Mouse (Mus musculus) midbrain, embryonic 10.5 days (tissue): ENCODE measurements around the gene Camsap3. TPM values are rescaled to one million over a fixed set of nuclear protein-coding genes. Genes with fewer than 3 reads are reported as not detected.
"Not testable (repeated sequence)": the region's sequence is repeated elsewhere in the genome, so short reads cannot be mapped to it uniquely, and the experiment has no call there.

Source experiments
- DNase-seq: peaks from one replicate; pipeline ENCODE4 v3.0.0-alpha.2; 2017; ENCODE audit warnings: low spot score
- H3K27ac ChIP-seq: fragments of 300-500 bp; sonication (generic); replicated peaks from 2 replicates; pipeline ENCODE4 v1.5.1; 2016; ENCODE audit warnings: mild to moderate bottlenecking
- H3K27me3 ChIP-seq: fragments of 300-500 bp; sonication (generic); 2 replicates; pipeline ENCODE4 v1.6.1; 2016; ENCODE audit warnings: low read depth, mild to moderate bottlenecking; ENCODE audit not compliant: poor library complexity, severe bottlenecking
- H3K36me3 ChIP-seq: fragments of 300-500 bp; sonication (generic); 2 replicates; pipeline ENCODE4 v1.6.1; 2016; ENCODE audit warnings: mild to moderate bottlenecking, moderate library complexity
- H3K4me1 ChIP-seq: fragments of 300-500 bp; sonication (generic); 2 replicates; pipeline ENCODE4 v1.6.1; 2016
- H3K4me3 ChIP-seq: fragments of 300-500 bp; sonication (generic); 2 replicates; pipeline ENCODE4 v1.5.1; 2016; ENCODE audit warnings: mild to moderate bottlenecking, moderate library complexity
- H3K9me3 ChIP-seq: fragments of 300-500 bp; sonication (generic); replicated peaks from 2 replicates; pipeline ENCODE4 v1.6.1; 2016; ENCODE audit warnings: mild to moderate bottlenecking
- WGBS: fragments of 180-500 bp; shearing (Covaris S2); methylation state at CpG from one replicate; pipeline ENCODE4 v1.1.7; 2016; 5-methylcytosine and 5-hydroxymethylcytosine counted together
- polyA plus RNA-seq: library from polyadenylated mRNA; unstranded; fragments of >200 nt; fragmentation: Nextera tagmentation; extraction: Ambion mirVana; gene quantifications from 2 replicates; pipeline ENCODE4 v1.2.1, GENCODE M21; 2016

The Camsap3 gene
- polyA plus RNA-seq, 1 experiment from 2014 or later, result 10.4 TPM

DNA sequence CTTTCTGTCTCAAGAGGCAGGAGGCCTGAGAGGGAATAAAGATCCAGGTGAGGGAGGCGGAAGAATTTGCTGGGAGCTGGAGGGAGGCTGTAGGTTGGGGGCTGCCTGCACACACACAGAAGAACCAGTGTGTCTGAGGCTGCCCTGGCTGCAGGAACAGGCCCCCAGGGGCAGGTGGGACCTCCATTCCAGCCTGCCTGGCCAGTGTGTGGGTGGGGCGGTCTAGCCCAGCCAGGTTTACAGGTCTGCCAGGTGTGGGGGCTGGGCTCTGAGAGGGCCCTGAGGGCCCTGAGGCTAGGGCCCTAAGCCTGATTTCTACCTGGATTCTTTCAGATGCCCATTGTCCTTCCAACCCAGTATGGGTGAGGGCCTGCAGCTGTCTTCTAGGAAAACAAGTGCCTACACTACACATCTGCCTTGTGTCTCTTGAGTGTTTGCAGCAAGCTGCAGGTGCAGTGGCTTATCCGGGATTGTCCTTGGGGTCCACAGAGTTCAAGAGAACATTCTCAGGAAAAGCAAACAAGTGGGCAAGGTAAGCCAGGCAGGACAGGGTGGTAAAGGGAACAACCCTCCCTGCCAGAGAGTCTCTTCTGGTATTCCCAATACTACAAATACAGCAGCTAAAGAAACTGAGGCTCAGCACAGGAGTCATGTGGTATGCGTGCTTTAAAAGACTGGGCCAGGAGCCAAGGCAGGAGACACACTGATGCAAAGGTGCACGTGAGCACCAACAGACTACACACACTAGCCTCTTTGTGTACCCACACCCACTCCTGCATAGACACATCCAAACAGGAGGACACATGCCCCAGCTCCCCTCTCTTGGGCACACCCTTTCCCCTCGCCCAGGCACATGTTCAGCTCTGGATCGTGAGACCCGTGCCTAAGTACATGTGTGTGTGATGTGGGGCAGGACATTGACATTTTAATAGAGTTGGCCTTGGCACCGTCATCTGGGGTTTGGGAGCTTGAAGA, 7.4 kb upstream of the Camsap3 start:
- H3K36me3 ChIP-seq, result no peaks in the 10 kb centered on the region
- H3K27me3 ChIP-seq, result no peaks in the 10 kb centered on the region
- DNase-seq, result no peak
- no peaks in the 10 kb centered on the region for H3K4me1 ChIP-seq
- H3K9me3 ChIP-seq, result 0 out of 2 replicates have a peak, but pooled peaks cover 3% of the 10 kb centered on the region
- 83% methylated on average over 9 of the region's 9 CpGs for WGBS
- H3K4me3 ChIP-seq, result no peak overlapping the region
- no peak overlapping the region for H3K27ac ChIP-seq

DNA sequence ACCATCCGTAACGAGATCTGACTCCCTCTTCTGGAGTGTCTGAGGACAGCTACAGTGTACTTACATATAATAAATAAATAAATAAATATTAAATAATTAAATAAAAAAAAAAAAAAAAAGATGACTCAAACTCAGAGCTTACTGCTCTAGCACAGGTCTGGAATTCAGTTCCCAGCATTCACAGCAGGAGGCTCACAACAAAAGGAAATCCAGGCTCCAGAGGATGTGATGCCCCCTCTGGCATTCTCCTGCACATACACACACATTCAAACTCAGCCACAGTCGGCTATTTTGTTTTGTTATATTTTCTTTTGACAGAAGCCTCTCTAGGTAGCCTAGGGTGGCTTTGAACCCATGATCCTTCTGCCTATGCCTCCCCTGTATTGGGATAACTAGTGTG, 5.1 kb upstream of the Camsap3 start:
- H3K4me1 ChIP-seq, H3K9me3 ChIP-seq, DNase-seq, H3K36me3 ChIP-seq, H3K4me3 ChIP-seq, H3K27me3 ChIP-seq, H3K27ac ChIP-seq: not testable (repeated sequence)
- WGBS, result 88% methylated on average over 1 of the region's 3 CpGs

DNA sequence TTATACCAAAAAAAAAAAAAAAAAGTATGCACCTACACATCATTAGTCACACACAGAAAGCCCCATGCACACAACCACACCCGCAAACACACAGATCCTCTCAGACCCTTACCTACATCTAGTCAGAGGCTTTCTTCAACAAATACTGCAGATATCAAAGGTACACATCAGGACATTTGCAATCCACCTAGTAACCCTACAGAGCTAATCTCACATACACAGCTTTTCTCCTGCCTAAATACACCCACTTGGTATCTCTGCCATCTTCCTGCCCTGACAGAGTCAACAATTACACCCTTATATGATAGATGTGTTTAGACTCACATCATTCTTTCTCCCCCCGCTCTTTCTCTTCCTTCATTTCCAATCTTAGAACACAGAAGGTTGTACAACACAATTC, 641 bp upstream of the Camsap3 start:
- 100% methylated on average over 2 of the region's 2 CpGs for WGBS
- H3K4me3 ChIP-seq, result no peak overlapping the region
- H3K27ac ChIP-seq, result no peak overlapping the region
- H3K27me3 ChIP-seq, result peaks cover 11% of the 10 kb centered on the region
- no peaks in the 10 kb centered on the region for H3K36me3 ChIP-seq
- no peaks in the 10 kb centered on the region for H3K9me3 ChIP-seq
- DNase-seq, result no peak
- H3K4me1 ChIP-seq, result peaks cover 20% of the 10 kb centered on the region

DNA sequence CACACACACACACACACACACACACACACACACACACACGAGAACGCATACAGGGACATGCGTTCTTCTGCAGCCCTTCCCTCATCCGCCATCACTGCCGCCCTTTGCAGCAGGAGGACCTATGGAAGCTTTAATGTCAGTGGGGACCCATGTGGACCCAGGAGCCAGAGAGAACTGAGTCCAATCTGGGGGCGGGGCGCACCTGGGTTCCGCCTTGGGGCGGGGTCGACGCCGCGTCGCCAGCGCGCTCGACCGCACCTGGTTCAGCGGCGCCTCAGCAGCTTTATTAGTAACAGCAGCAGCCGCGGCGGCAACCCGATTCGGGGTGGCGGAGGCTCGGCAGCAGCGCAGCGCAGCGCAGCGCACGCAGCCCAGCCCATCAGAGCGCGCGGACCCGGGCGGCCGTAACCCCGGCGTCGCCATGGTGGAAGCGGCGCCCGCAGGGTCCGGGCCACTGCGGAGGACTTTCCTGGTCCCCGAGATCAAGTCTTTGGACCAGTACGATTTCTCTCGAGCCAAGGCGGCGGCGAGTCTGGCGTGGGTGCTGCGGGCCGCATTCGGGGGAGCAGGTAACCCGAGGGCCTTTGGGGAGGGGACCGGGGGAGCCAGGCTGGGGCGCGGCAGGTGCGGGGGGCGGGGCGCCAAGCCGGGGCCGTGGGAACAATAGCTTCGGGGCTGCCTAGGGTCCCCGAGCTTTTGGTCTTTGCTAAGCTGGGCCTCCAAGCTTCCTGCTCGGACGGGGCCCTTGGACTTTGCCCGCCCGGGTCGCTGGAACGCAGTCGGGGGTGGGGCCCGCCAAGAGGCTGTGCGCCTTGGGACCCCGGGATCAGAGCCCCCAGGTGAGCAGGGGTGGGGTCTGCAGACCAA, 531 bp downstream of the Camsap3 start:
- under 1% methylated on average over 75 of the region's 77 CpGs for WGBS
- H3K36me3 ChIP-seq, result no peaks in the 10 kb centered on the region
- peak overlapping the region; percentile 94 for H3K4me3 ChIP-seq
- H3K27ac ChIP-seq, result peak overlapping the region; percentile 90
- peak; percentile 67 for DNase-seq
- H3K4me1 ChIP-seq, result peaks cover 20% of the 10 kb centered on the region
- H3K27me3 ChIP-seq, result peaks cover 11% of the 10 kb centered on the region
- H3K9me3 ChIP-seq, result no peaks in the 10 kb centered on the region

DNA sequence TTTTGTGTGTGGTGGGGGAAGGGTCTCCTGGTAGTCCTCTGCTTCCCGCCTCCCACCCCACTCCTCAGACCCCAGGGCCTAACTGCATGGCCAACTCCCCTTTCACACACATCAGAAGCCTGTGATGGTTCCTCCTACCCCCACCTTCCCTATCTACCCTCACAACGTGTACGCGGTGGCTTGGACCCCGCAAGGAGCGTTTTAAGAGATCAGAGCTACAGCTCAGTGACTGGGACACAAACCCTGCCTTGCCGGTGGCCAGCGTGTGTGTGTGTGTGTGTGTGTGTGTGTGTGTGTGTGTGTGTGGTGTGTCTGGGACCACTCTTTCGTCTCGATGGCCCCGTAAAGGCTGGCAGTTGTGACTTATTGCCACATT, 1.2 kb downstream of the Camsap3 start:
- 9% methylated on average over 11 of the region's 11 CpGs for WGBS

DNA sequence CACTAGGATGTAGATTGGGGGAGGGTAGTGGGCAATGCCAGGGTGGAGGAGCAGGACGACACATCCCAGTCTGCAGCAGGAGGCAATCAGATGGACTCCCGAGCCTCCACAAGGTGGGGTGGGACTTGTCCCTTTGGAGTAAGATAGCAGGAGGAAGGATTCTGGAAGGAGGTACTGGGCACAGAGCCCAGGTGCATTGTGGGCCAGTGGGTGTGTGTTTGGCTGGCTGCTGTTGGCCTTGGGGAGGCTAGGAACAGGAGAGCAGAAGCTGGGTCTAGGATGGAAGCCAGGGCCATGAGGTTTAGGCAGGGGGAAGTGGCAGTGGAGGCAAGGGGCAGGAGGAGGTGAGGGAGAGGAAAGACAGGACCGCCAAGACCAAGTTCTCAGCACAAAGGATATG, 6.4 kb downstream of the Camsap3 start:
- H3K27me3 ChIP-seq, result no peaks in the 10 kb centered on the region
- peaks cover 6% of the 10 kb centered on the region for H3K4me1 ChIP-seq
- no peak overlapping the region for H3K4me3 ChIP-seq
- 78% methylated on average over 3 of the region's 3 CpGs for WGBS
- 0 out of 2 replicates have a peak overlapping the region, but pooled peaks have one; percentile 3 for H3K27ac ChIP-seq
- H3K9me3 ChIP-seq, result no peaks in the 10 kb centered on the region
- DNase-seq, result no peak
- H3K36me3 ChIP-seq, result peaks cover 9% of the 10 kb centered on the region

More for the DNA sequence above, 1.2 kb downstream of the Camsap3 start:
- Histone ChIP-seq H3K9me3 (no peaks in the 10 kb centered on the region), H3K27ac (peak overlapping the region; percentile 90), H3K36me3 (no peaks in the 10 kb centered on the region), H3K4me3 (peak overlapping the region; percentile 94), H3K4me1 (peaks cover 20% of the 10 kb centered on the region), H3K27me3 (peaks cover 11% of the 10 kb centered on the region)
- DNase-seq, result peak; percentile 40

DNA sequence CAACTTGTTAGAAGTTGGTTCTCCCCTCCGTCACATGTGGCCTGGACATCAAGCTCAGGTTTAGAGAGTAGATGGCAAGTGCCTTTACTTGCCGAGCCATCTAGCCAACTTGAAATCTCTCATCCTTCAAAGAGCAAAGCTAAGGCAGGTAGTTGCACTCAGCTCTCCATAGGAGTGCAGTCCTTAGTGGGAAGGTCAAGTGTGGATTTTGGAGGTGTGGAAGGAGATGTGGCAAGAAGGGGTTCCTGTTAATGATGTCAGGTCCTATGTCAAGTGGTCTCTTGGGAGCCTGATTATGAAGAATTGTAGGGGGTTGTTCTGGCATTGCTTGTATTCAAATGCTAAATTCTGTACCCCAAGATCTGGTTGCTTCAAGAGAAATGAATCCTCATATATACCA, 7.4 kb downstream of the Camsap3 start:
- no peaks in the 10 kb centered on the region for H3K9me3 ChIP-seq
- no peak overlapping the region for H3K4me3 ChIP-seq
- no peak overlapping the region for H3K27ac ChIP-seq
- H3K4me1 ChIP-seq, result no peaks in the 10 kb centered on the region
- WGBS, result 89% methylated on average over 2 of the region's 2 CpGs
- no peaks in the 10 kb centered on the region for H3K27me3 ChIP-seq
- peaks cover 19% of the 10 kb centered on the region for H3K36me3 ChIP-seq
- DNase-seq, result no peak

DNA sequence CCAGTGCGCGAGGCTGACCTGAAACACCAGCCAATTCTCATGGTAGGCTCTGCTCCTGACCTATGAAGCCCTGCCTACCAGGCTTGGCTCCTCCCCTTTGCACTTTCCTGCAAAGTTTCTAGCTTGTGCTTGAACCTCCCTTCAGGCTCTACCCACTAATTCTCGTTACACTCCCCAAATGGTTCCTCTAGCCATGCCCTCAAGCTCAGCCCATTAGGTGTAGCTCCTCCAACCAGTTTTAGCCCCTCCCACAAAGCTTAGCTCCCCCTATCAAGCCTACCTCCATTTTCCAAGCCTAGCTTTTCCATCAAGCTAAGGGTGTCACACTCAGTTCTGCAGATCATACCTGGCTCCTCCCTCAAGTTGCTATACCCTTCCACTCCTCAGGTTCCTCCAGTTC, 11.0 kb downstream of the Camsap3 start:
- no peak for DNase-seq
- Histone ChIP-seq H3K4me1 (no peaks in the 10 kb centered on the region), H3K9me3 (no peaks in the 10 kb centered on the region), H3K27me3 (no peaks in the 10 kb centered on the region), H3K27ac (no peak overlapping the region), H3K4me3 (no peak overlapping the region), H3K36me3 (peaks cover 51% of the 10 kb centered on the region)
- 81% methylated on average over 3 of the region's 3 CpGs for WGBS

DNA sequence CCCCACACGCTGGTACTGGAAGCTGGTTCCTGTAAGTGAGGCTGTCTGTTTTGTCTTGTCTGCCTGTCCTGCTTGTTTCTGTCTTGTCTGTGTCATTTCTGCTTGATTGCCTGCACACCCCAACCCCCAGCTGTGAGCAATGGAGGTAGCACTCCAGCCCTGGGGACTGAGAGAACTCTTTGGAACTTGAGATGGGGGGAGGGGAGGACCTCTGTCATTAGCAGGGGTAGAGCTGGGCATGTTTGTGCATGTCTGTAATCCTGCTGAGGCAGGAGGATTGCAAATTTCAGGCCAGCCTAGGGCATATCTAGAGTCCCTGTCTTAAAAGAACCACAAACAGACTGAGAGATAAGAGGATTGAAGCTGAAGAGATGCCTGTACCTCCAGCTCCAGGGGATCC, 12.1 kb downstream of the Camsap3 start:
- 69% methylated on average over 1 of the region's 1 CpGs for WGBS
- no peaks in the 10 kb centered on the region for H3K4me1 ChIP-seq
- H3K27me3 ChIP-seq, result no peaks in the 10 kb centered on the region
- H3K4me3 ChIP-seq, result no peak overlapping the region
- no peak overlapping the region for H3K27ac ChIP-seq
- H3K9me3 ChIP-seq, result no peaks in the 10 kb centered on the region
- DNase-seq, result no peak
- peaks cover 63% of the 10 kb centered on the region for H3K36me3 ChIP-seq

DNA sequence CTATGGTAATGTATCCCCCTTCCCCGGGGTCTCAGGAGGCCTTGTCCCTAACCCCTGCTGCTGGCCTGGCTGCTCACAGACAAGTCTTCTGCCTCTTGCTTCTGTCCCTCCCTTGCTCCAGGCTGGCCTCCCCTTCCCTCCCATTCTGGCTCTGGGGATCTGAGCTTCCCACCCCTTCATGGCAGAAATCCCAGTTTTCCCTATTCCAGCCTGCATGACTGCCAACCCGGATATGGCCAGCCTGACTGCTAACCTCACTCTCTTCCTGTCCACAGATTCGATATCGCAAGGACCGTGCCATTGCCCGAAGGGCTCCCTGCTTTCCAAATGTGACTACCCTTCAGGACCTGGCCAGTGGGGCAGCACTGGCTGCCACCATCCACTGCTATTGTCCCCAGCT, 13.3 kb downstream of the Camsap3 start:
- no peaks in the 10 kb centered on the region for H3K4me1 ChIP-seq
- no peak overlapping the region for H3K4me3 ChIP-seq
- H3K27ac ChIP-seq, result no peak overlapping the region
- H3K9me3 ChIP-seq, result no peaks in the 10 kb centered on the region
- peaks cover 74% of the 10 kb centered on the region for H3K36me3 ChIP-seq
- 96% methylated on average over 6 of the region's 6 CpGs for WGBS
- H3K27me3 ChIP-seq, result no peaks in the 10 kb centered on the region
- no peak for DNase-seq

DNA sequence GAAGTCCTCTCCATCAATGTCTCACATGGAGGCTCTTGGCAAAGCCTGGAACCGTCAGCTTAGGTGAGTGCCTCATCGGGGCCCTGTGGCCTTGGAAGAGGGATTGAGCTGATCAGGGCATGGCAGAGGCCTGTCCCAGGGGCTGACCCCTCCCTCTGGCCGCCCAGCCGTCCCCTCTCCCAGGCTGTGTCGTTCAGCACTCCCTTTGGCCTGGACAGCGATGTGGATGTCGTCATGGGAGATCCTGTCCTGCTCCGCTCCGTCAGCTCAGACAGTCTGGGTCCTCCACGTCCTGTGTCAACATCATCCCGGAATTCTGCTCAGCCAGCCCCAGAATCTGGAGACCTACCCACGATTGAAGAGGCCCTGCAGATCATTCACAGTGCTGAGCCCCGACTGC, 16.3 kb downstream of the Camsap3 start:
- peaks cover 95% of the 10 kb centered on the region for H3K36me3 ChIP-seq
- H3K9me3 ChIP-seq, result no peaks in the 10 kb centered on the region
- no peak for DNase-seq
- H3K4me3 ChIP-seq, result no peak overlapping the region
- no peaks in the 10 kb centered on the region for H3K27me3 ChIP-seq
- H3K27ac ChIP-seq, result no peak overlapping the region
- 79% methylated on average over 13 of the region's 13 CpGs for WGBS
- H3K4me1 ChIP-seq, result no peaks in the 10 kb centered on the region

DNA sequence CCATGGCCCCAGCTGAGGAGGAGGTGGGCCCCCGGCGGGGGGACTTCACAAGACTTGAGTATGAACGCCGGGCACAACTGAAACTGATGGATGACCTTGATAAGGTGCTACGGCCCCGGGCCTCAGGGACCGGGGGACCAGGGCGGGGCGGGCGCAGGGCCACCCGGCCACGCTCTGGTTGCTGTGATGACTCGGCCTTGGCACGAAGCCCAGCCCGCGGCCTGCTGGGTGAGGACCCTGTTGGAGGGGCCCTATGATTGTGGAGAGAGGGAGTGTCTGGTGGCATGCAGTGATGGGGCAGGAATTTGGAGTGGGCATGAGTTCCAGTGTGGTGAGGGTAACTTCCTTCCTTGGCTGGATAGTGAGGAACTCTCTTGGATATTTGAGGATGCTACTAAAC, 19.5 kb downstream of the Camsap3 start:
- Histone ChIP-seq H3K27me3 (no peaks in the 10 kb centered on the region), H3K27ac (no peak overlapping the region), H3K9me3 (no peaks in the 10 kb centered on the region), H3K36me3 (peaks cover 99% of the 10 kb centered on the region), H3K4me1 (no peaks in the 10 kb centered on the region), H3K4me3 (no peak overlapping the region)
- WGBS, result 95% methylated on average over 16 of the region's 16 CpGs
- no peak for DNase-seq

DNA sequence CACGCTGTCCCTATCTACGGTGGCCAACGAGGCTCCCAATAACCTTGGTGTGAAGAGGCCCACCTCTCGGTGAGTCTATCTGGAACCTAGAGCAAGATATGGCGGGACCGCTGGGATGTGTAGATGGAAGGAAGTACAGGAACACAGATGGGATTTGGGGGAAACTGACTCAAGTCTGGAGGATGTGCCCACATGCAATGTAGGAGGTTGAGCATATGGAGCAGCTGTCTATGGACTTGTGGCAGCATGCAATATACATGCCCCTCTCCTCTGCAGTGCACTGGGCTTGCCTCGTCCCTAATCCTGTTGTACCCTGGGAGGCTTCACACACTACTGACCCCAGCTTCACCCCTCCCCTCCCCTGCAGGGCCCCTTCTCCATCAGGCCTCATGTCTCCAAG, 20.7 kb downstream of the Camsap3 start:
- Histone ChIP-seq H3K4me1 (no peaks in the 10 kb centered on the region), H3K36me3 (peaks cover 99% of the 10 kb centered on the region)
- WGBS, result 86% methylated on average over 7 of the region's 7 CpGs

More for the DNA sequence above, 20.7 kb downstream of the Camsap3 start:
- Histone ChIP-seq H3K27me3 (no peaks in the 10 kb centered on the region), H3K9me3 (no peaks in the 10 kb centered on the region), H3K27ac (no peak overlapping the region), H3K4me3 (no peak overlapping the region)
- no peak for DNase-seq
